Comparison of ENCODE assay signal across 30 mouse cellular contexts in genomic region chr3:67887251-67887650, GRCm38 (mm10). TPM values are rescaled to one million over a fixed set of nuclear protein-coding genes. Genes with fewer than 3 reads are reported as not detected.
"Had no signal": no experiment of that assay in that cellular context is flagged by ENCODE, and none has a peak within 500 bp of the region (broad histone marks: within the 10 kb centered on the region; RNA-seq: fewer than 3 reads in every experiment).

No protein-coding gene starts in this region.

- H3K27ac ChIP-seq: gastrocnemius, adult 2 months; heart, embryonic 10.5 days; hindbrain, embryonic 10.5 days; hindbrain, embryonic 12.5 days; hindbrain, embryonic 15.5 days; hindbrain, postnatal 0 days; kidney, embryonic 15.5 days; kidney, postnatal 0 days; limb, embryonic 13.5 days; limb, embryonic 15.5 days had no signal

- H3K4me3 ChIP-seq: gastrocnemius, adult 2 months; heart, embryonic 10.5 days; heart, embryonic 12.5 days; hindbrain, embryonic 10.5 days; hindbrain, embryonic 12.5 days; hindbrain, embryonic 15.5 days; kidney, embryonic 15.5 days; limb, embryonic 13.5 days; limb, embryonic 15.5 days had no signal

- H3K4me1 ChIP-seq: heart, embryonic 10.5 days; heart, embryonic 12.5 days; hindbrain, embryonic 10.5 days; kidney, embryonic 15.5 days; limb, embryonic 15.5 days had no signal

- DNase-seq: gastrocnemius, adult 2 months; gastrocnemius, postnatal 10 days; gastrocnemius, postnatal 25 days; heart, adult 18-20 months; heart, postnatal 10 days; heart, postnatal 4 days; kidney, adult 11 months; kidney, adult 2 months; kidney, adult 9 months; kidney, postnatal 14 days; kidney, postnatal 36 days; layer of hippocampus, adult 9-11 months; layer of hippocampus, postnatal 36 days; left cerebral cortex, postnatal 4 days had no signal

- H3K27me3 ChIP-seq: heart, embryonic 12.5 days; hindbrain, embryonic 12.5 days; hindbrain, embryonic 15.5 days had no signal

- H3K9ac ChIP-seq: heart, embryonic 12.5 days; hindbrain, embryonic 12.5 days; hindbrain, embryonic 15.5 days; kidney, embryonic 15.5 days; limb, embryonic 13.5 days; limb, embryonic 15.5 days had no signal

- ATAC-seq: hindbrain, postnatal 0 days; intestine, embryonic 16.5 days had no signal

- H3K9me3 ChIP-seq: heart, embryonic 10.5 days; heart, embryonic 12.5 days; hindbrain, embryonic 10.5 days; hindbrain, embryonic 12.5 days; hindbrain, embryonic 15.5 days; kidney, embryonic 15.5 days; limb, embryonic 13.5 days; limb, embryonic 15.5 days had no signal

- H3K36me3 ChIP-seq: heart, embryonic 10.5 days; heart, embryonic 12.5 days; hindbrain, embryonic 10.5 days; hindbrain, embryonic 12.5 days; hindbrain, embryonic 15.5 days; kidney, embryonic 15.5 days; limb, embryonic 13.5 days; limb, embryonic 15.5 days had no signal

- H3K4me2 ChIP-seq: heart, embryonic 12.5 days; hindbrain, embryonic 12.5 days; hindbrain, embryonic 15.5 days; kidney, embryonic 15.5 days; limb, embryonic 13.5 days; limb, embryonic 15.5 days had no signal

RNA-seq across cellular contexts. Expression of gene Iqcj, which starts 4.8 kb away (rescaled TPM):
- polyA plus RNA-seq: heart, embryonic 10.5 days; heart, embryonic 12.5 days; heart, embryonic 14.5 days; heart, embryonic 16.5 days; hindbrain, embryonic 10.5 days; intestine, embryonic 14.5 days; kidney, adult 2 months; kidney, embryonic 15.5 days; kidney, postnatal 0 days; large intestine, adult 2 months; liver, adult 2 months had no signal

RNA-seq across cellular contexts. Expression of gene Iqschfp, which starts 4.8 kb away (rescaled TPM):
- polyA plus RNA-seq: heart, embryonic 10.5 days; heart, embryonic 12.5 days; heart, embryonic 14.5 days; heart, embryonic 16.5 days; intestine, embryonic 14.5 days; intestine, embryonic 16.5 days; kidney, adult 2 months; kidney, embryonic 15.5 days; large intestine, adult 2 months; limb, embryonic 13.5 days; liver, adult 2 months had no signal
